Mouse (Mus musculus): Measurements from ENCODE around the gene Acvr1c. TPM values are rescaled to one million over a fixed set of nuclear protein-coding genes. Genes with fewer than 3 reads are reported as not detected.

Acvr1c gene
- polyA plus RNA-seq, 1 experiment from 2014 or later = not detected

- DNase-seq (ENCODE audit: low spot score) = no peak
- no peak overlapping the region for H3K27ac ChIP-seq (replicated peaks; ENCODE audit: low read depth, low read length)
- H3K9ac ChIP-seq (replicated peaks; ENCODE audit: low read length) = no peak overlapping the region
- no peak overlapping the region for H3K4me2 ChIP-seq (ENCODE audit: low read depth, low read length)
- no peak for ATAC-seq (replicated peaks; ENCODE audit: insufficient number of reproducible peaks, low FRiP score, low TSS enrichment, low read depth)
- H3K4me3 ChIP-seq (ENCODE audit: low read depth, low read length) = no peak overlapping the region
- WGBS = 86% methylated on average over 6 of the region's 6 CpGs
- no peaks in the 10 kb centered on the region for H3K4me1 ChIP-seq (ENCODE audit: control insufficient read depth, insufficient read depth, low read length)
- H3K9me3 ChIP-seq (replicated peaks; ENCODE audit: control insufficient read depth, low read length) = no peaks in the 10 kb centered on the region
- no peaks in the 10 kb centered on the region for H3K27me3 ChIP-seq (ENCODE audit: control insufficient read depth, insufficient read depth, low read length)
- no peaks in the 10 kb centered on the region for H3K36me3 ChIP-seq (replicated peaks; ENCODE audit: control insufficient read depth, insufficient read depth, low read depth, low read length)
Measured at GRCm38 (mm10) chr2:58323274-58323673, 34.4 kb downstream of the Acvr1c start.

GRCm38 (mm10) chr2:58316186-58316585 lies 41.5 kb downstream of the Acvr1c start:
- H3K36me3 ChIP-seq (replicated peaks; ENCODE audit: control insufficient read depth, insufficient read depth, low read depth, low read length) = no peaks in the 10 kb centered on the region
- no peak overlapping the region for H3K9ac ChIP-seq (replicated peaks; ENCODE audit: low read length)
- no peaks in the 10 kb centered on the region for H3K9me3 ChIP-seq (replicated peaks; ENCODE audit: control insufficient read depth, low read length)
- ATAC-seq (replicated peaks; ENCODE audit: insufficient number of reproducible peaks, low FRiP score, low TSS enrichment, low read depth) = no peak
- no peaks in the 10 kb centered on the region for H3K4me1 ChIP-seq (ENCODE audit: control insufficient read depth, insufficient read depth, low read length)
- no peak overlapping the region for H3K27ac ChIP-seq (replicated peaks; ENCODE audit: low read depth, low read length)
- no peak for DNase-seq (ENCODE audit: low spot score)
- no peak overlapping the region for H3K4me3 ChIP-seq (ENCODE audit: low read depth, low read length)
- 95% methylated on average over 7 of the region's 7 CpGs for WGBS
- H3K27me3 ChIP-seq (ENCODE audit: control insufficient read depth, insufficient read depth, low read length) = no peaks in the 10 kb centered on the region
- no peak overlapping the region for H3K4me2 ChIP-seq (ENCODE audit: low read depth, low read length)

GRCm38 (mm10) chr2:58309695-58310094 lies 48.0 kb downstream of the Acvr1c start:
- ATAC-seq (replicated peaks; ENCODE audit: insufficient number of reproducible peaks, low FRiP score, low TSS enrichment, low read depth) (no peak), DNase-seq (ENCODE audit: low spot score) (no peak)
- Histone ChIP-seq H3K4me2 (ENCODE audit: low read depth, low read length) (no peak overlapping the region), H3K27ac (replicated peaks; ENCODE audit: low read depth, low read length) (no peak overlapping the region), H3K4me1 (ENCODE audit: control insufficient read depth, insufficient read depth, low read length) (no peaks in the 10 kb centered on the region), H3K36me3 (replicated peaks; ENCODE audit: control insufficient read depth, insufficient read depth, low read depth, low read length) (no peaks in the 10 kb centered on the region), H3K4me3 (ENCODE audit: low read depth, low read length) (no peak overlapping the region), H3K9me3 (replicated peaks; ENCODE audit: control insufficient read depth, low read length) (no peaks in the 10 kb centered on the region), H3K27me3 (ENCODE audit: control insufficient read depth, insufficient read depth, low read length) (no peaks in the 10 kb centered on the region), H3K9ac (replicated peaks; ENCODE audit: low read length) (no peak overlapping the region)
- WGBS = 73% methylated on average over 3 of the region's 3 CpGs

DNA sequence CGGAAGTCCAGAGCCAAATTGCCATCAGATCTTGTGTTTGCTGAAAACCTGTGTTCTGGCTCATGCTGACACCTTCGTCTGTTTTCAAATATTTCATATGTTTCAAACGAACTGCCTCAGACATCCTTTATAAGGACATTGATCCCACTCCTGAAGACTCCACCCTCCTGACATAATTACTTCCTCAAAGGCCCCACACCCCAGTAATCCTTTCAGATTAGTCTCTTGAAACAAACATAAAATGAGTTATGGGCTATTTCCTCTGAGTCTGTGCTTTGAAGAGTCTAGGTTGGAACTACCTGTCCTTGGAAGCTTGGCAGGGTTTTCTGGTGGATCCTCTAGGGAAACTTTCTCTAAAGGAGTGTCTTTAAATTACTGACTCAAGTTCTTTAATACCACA lies 53.2 kb downstream of the Acvr1c start:
- ATAC-seq (replicated peaks; ENCODE audit: insufficient number of reproducible peaks, low FRiP score, low TSS enrichment, low read depth) (no peak), DNase-seq (ENCODE audit: low spot score) (no peak)
- Histone ChIP-seq H3K27me3 (ENCODE audit: control insufficient read depth, insufficient read depth, low read length) (no peaks in the 10 kb centered on the region), H3K4me1 (ENCODE audit: control insufficient read depth, insufficient read depth, low read length) (no peaks in the 10 kb centered on the region), H3K9me3 (replicated peaks; ENCODE audit: control insufficient read depth, low read length) (no peaks in the 10 kb centered on the region), H3K36me3 (replicated peaks; ENCODE audit: control insufficient read depth, insufficient read depth, low read depth, low read length) (no peaks in the 10 kb centered on the region), H3K4me2 (ENCODE audit: low read depth, low read length) (no peak overlapping the region), H3K9ac (replicated peaks; ENCODE audit: low read length) (no peak overlapping the region), H3K4me3 (ENCODE audit: low read depth, low read length) (no peak overlapping the region), H3K27ac (replicated peaks; ENCODE audit: low read depth, low read length) (no peak overlapping the region)
- 79% methylated on average over 3 of the region's 3 CpGs for WGBS

DNA sequence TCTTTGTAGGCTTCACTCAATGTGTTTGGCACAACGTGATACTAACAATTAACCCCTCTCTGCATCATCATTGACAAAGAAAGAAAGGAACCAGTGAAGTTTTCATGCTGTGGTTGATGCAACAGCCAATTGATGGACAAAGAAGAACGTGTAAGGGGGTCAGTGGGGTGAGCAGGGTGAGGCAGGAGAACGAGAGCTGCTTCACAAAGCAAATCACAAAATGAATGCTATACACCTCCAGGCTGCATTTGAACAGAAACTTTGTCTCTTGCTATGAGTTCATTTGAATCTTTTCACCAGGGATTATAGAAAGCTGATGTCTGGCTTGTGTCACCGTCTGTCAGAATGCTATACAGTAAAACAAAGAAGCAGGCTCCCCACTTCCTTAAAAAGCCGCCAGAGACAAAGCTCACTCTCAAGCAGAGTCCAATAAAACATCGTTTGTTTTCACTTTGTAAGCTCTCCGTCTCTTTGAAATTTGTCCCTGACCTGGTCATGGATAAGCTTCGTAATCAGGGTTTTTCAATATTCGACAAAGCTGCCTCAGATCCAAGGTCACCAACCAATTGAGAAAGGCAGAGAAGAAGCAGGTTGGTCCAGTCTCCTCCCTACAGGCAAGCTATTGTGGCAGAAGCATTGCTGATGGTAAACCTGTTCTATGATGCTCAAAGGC lies 67.8 kb downstream of the Acvr1c start:
- no peaks in the 10 kb centered on the region for H3K27me3 ChIP-seq (ENCODE audit: control insufficient read depth, insufficient read depth, low read length)
- WGBS = 49% methylated on average over 9 of the region's 9 CpGs
- ATAC-seq (replicated peaks; ENCODE audit: insufficient number of reproducible peaks, low FRiP score, low TSS enrichment, low read depth) (no peak), DNase-seq (ENCODE audit: low spot score) (peak; percentile 34)
- no peak overlapping the region; the same call in 1 of the 2 replicates for H3K4me2 ChIP-seq (ENCODE audit: low read depth, low read length)
- H3K9ac ChIP-seq (replicated peaks; ENCODE audit: low read length) = no peak overlapping the region
- H3K4me1 ChIP-seq (ENCODE audit: control insufficient read depth, insufficient read depth, low read length) = no peaks in the 10 kb centered on the region
- H3K4me3 ChIP-seq (ENCODE audit: low read depth, low read length) = no peak overlapping the region
- H3K36me3 ChIP-seq (replicated peaks; ENCODE audit: control insufficient read depth, insufficient read depth, low read depth, low read length) = no peaks in the 10 kb centered on the region
- H3K27ac ChIP-seq (replicated peaks; ENCODE audit: low read depth, low read length) = no peak overlapping the region
- H3K9me3 ChIP-seq (replicated peaks; ENCODE audit: control insufficient read depth, low read length) = no peaks in the 10 kb centered on the region

DNA sequence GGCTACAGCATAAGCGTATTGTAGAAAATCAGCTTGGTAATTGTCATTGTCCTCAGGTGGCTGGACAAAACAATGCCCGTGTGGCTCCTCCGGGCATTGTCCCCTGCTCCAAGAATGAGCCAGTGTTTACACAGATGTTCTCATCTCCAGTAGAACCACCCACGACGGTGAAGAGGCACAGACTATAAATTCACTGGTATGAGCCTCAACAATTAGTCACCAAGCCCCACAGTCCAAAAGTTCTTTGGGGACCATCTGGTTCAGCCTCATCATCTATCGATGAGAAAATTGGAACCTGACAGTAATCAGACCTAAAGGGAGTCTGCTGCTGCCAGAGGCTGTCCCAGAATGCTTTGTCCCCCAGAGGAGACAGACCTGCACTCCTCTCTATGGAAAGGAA lies 68.4 kb downstream of the Acvr1c start:
- 65% methylated on average over 6 of the region's 6 CpGs for WGBS

DNA sequence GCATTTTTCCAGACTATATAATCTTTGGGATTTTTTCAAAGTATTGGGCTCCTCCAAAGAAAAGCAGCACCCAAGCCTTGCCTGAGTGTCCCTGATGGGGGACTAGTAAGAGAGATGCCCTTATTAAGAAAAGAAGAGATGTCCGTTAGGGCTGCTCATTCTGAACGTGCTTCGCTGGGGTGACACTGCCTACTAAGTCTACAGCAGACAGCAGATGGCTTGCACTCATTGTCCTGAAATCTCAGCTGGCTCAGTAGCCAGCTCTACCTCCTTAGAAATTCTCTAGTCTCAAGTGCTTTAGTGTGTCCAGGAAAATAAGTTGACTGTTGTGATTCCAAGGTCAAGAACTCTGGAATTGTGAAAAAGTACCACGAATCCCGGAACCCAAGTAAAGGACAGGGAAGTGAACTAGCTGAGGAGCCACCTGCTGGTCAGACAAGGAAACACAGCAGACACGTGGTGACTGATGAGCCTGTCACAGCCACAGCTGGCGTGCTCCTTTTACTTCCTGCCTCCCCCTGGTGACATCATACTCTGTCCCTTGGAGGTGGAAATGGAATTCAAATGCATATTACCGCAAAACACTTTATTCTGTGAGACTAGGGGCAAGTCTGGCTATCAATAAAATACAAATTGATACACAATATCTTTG lies 75.3 kb downstream of the Acvr1c start:
- Histone ChIP-seq H3K9ac (replicated peaks; ENCODE audit: low read length) (no peak overlapping the region), H3K27ac (replicated peaks; ENCODE audit: low read depth, low read length) (no peak overlapping the region), H3K4me1 (ENCODE audit: control insufficient read depth, insufficient read depth, low read length) (no peaks in the 10 kb centered on the region), H3K4me2 (ENCODE audit: low read depth, low read length) (no peak overlapping the region), H3K27me3 (ENCODE audit: control insufficient read depth, insufficient read depth, low read length) (no peaks in the 10 kb centered on the region), H3K9me3 (replicated peaks; ENCODE audit: control insufficient read depth, low read length) (no peaks in the 10 kb centered on the region), H3K36me3 (replicated peaks; ENCODE audit: control insufficient read depth, insufficient read depth, low read depth, low read length) (no peaks in the 10 kb centered on the region), H3K4me3 (ENCODE audit: low read depth, low read length) (no peak overlapping the region)
- 60% methylated on average over 8 of the region's 8 CpGs for WGBS
- ATAC-seq (replicated peaks; ENCODE audit: insufficient number of reproducible peaks, low FRiP score, low TSS enrichment, low read depth) = no peak
- peak; percentile 72 for DNase-seq (ENCODE audit: low spot score)

More for the DNA sequence above, 68.4 kb downstream of the Acvr1c start:
- ATAC-seq (replicated peaks; ENCODE audit: insufficient number of reproducible peaks, low FRiP score, low TSS enrichment, low read depth) = no peak
- Histone ChIP-seq H3K9ac (replicated peaks; ENCODE audit: low read length) (no peak overlapping the region), H3K4me2 (ENCODE audit: low read depth, low read length) (no peak overlapping the region), H3K27me3 (ENCODE audit: control insufficient read depth, insufficient read depth, low read length) (no peaks in the 10 kb centered on the region), H3K9me3 (replicated peaks; ENCODE audit: control insufficient read depth, low read length) (no peaks in the 10 kb centered on the region), H3K27ac (replicated peaks; ENCODE audit: low read depth, low read length) (no peak overlapping the region), H3K4me1 (ENCODE audit: control insufficient read depth, insufficient read depth, low read length) (no peaks in the 10 kb centered on the region), H3K4me3 (ENCODE audit: low read depth, low read length) (no peak overlapping the region), H3K36me3 (replicated peaks; ENCODE audit: control insufficient read depth, insufficient read depth, low read depth, low read length) (no peaks in the 10 kb centered on the region)
- DNase-seq (ENCODE audit: low spot score) = no peak

GRCm38 (mm10) chr2:58281046-58281445 lies 76.6 kb downstream of the Acvr1c start:
- Histone ChIP-seq H3K4me1 (ENCODE audit: control insufficient read depth, insufficient read depth, low read length) (no peaks in the 10 kb centered on the region), H3K27ac (replicated peaks; ENCODE audit: low read depth, low read length) (no peak overlapping the region), H3K36me3 (replicated peaks; ENCODE audit: control insufficient read depth, insufficient read depth, low read depth, low read length) (no peaks in the 10 kb centered on the region), H3K4me3 (ENCODE audit: low read depth, low read length) (no peak overlapping the region), H3K9ac (replicated peaks; ENCODE audit: low read length) (no peak overlapping the region), H3K4me2 (ENCODE audit: low read depth, low read length) (no peak overlapping the region), H3K9me3 (replicated peaks; ENCODE audit: control insufficient read depth, low read length) (no peaks in the 10 kb centered on the region), H3K27me3 (ENCODE audit: control insufficient read depth, insufficient read depth, low read length) (no peaks in the 10 kb centered on the region)
- WGBS = 77% methylated on average over 3 of the region's 3 CpGs
- no peak for DNase-seq (ENCODE audit: low spot score)
- no peak for ATAC-seq (replicated peaks; ENCODE audit: insufficient number of reproducible peaks, low FRiP score, low TSS enrichment, low read depth)
